Mouse (Mus musculus) ovary, postnatal 10 days (tissue): ENCODE measurements at regions not wholly inside any gene's neighbourhood (a gene's known extent, or its start where the extent isn't known, plus 50 kb on each side); places are given as distances from the start of the nearest gene placed in this dataset.

Source experiments
- DNase-seq: peaks from one replicate; pipeline ENCODE4 v3.0.0; 2022; ENCODE audit warnings: low spot score

DNA sequence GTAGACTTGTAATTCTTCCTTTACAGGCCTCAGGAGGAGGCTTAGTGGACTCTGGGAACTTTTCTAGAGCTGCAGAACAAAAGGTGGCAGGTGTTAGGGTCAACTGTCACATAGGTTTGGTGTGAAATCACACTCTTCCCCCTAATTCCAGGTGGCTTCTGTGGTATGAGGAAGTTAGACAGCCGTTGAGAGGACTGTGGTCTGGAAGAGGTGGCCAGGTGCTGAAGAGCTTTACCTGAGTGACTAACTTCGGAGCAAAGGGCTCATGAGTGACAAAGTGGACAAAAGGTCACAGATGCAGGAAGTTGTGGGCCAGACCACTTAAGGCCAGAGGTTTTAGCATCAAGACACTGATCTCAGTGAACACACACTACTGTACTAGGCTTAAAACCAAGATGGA lies 209.1 kb upstream of the Nr2f2 start:
- DNase-seq, result no peak

DNA sequence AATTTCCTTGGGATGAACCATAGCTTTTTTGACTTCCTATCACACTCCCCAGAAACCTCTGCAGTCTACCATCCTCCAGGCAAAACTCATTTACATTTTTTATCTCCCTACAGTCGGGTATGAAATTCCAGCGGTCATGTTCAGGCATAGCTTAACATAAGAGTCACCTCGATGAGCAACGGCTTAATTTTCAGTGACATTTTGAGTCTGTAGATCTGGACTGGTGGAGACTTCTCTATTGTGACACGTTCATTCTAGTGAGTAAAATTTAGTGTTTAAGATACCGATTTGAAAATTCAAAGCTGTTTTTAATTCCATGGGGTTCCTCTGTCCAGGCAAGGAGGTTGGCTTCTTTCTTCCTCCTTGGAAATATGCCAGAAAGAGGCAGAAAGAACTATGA lies 207.7 kb upstream of the Nr2f2 start:
- no peak for DNase-seq

DNA sequence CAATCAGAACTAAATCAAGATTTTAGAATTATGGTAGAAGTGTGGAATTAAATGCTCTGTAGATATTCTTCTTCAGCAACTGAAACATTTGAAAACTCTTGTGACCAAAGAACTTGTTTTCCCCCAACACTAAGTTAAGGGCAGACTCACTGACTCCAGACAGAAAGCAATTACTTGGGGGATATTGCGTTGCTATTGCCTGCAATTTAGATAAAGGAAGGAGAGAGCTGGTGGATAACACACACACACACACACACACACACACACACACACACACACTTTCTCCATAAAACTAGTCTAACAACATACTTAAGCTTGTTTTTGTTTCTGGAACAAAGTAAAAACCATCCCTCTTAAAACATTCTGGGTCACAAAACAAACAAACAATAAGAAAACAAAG lies 198.5 kb upstream of the Nr2f2 start:
- DNase-seq, result no peak

DNA sequence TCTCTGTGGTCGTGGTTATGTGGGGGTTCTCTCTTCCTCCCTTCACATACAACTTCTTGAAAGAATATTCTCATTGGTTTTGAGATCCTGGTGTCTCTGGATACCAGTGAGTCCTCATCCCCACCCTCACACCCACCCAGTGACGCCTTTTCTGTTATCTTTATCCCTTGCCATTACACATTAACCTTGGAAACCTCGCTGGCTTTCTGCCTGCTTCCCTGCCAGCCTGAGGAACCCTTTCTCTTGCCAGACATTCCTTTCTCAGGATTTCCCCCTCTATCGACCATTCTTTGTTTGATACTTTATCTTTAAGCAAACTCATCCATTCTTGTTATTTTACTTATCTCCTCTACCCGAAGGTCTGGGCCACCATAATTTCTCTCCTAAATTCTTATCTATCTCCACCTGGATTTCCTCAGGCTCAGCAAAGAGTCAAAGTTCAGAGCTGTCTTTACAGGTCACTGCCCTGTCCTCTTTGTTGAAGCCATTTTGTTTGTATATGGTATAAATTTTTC lies 182.5 kb upstream of the Nr2f2 start:
- no peak for DNase-seq

DNA sequence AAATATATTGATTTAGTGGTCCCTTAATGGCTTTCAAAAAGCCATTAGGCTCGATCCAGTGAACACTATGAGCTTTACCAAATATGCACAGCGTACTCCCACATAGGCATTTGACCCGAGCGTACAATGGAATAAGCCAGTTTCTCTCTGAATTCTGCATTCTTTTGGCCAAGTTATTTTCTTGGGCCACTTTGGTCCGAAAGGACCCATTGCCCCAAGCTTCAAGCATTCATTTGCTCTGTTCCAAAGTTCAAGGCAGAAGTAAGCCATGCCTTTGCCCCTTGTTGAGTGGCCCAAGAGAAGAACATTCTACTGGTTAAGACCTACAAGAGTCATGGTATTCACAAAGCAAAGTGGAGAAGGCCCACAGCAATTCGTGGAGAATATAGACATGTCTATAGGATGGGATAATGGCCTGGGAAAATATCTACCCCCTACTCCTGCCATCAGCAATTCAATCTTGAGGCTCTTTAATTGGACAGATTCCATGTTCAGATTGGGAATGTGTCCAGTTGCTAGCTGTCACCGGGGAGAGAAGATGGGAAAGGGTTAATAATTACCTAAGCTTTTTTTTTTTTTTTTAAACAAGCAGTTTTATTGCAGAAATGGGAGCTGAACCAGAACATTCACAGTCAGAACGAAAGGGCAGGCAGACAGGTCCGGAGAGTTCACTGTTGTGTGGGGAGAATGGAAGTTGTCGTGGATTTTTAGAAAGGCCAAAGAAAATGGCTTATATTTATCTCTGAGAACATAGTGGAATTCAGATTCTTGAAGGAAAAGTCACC lies 175.5 kb upstream of the Nr2f2 start:
- DNase-seq, result no peak

DNA sequence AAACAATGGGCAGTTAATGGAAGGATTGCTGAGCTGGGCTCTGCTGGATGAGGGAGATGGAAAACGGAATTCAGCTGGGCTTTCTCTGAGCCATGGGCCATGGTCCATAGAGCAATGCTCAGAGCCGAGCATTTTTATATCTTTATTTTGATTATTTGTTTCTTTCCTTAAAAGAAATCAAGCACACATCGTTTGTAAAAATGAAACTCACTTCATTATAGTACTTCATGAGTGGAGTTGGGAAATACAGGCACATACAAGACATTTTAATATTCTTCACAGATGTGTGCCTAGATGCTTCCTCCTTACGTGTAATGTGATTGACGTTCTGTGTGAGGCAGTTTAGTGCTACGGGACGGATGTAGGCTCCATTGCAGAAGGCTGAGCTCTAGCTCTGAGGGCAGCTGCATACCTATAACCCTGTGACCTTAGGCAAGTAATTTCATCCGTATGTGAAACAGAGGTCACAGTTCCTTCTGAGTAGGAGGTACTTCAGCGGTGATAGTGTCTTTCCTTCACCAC lies 172.6 kb upstream of the Nr2f2 start:
- DNase-seq, result no peak

DNA sequence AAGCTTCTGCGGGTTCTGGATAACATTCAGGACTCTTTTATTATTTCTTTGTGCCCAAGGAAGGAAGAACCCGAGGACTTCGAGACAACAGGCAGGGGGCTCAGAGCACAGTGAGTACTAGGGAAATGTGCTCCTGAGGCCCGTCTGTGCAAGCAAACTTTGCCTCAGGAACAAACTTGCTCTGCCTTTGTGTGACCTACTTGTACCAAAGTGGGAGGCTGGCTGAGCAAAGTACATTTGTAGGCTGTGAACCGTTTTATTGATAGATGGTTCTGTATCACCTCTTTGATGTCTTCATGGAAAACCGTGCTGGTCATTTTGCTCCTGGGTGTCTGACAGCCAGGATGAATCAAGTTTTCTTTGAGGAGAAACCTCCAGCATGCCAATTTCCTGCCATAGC lies 169.5 kb upstream of the Nr2f2 start:
- no peak for DNase-seq

DNA sequence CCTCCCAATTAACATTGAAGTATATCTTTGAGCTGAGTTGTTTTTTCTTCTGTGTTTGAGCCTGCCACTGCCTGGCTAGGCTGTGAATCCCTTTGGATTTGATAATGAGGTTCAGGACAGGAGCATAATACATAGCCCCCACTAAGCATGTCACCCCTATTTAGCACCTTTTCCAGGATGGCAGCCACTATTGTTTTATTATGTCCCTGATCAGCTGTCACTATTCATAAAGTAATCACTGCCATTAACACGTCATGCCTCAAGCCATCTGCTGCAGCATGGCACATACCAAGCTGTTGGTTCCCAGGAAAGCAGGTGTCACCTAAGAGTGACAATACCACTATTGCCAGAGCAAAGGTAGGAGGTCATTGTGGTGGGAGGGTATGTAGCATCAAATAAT lies 167.0 kb upstream of the Nr2f2 start:
- DNase-seq, result no peak

DNA sequence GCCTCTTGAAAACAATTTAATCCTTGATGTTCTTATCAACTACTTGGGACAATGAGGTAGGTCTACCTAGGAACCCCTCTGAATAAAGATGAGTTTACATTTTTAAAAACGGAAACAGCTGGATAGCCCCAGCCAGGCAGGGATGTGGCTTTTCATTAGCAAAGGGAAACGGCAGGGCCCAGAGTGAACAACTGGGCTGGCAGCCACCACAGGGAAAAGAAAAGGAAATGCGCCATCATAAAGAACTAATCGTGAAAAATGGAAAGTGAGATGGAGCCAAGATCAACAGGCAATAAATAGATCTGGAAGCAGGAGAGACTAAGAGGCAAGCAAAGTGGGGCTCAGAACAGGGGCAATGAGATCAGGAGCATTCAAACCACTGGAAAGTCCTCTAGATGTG lies 161.4 kb upstream of the Nr2f2 start:
- no peak for DNase-seq

DNA sequence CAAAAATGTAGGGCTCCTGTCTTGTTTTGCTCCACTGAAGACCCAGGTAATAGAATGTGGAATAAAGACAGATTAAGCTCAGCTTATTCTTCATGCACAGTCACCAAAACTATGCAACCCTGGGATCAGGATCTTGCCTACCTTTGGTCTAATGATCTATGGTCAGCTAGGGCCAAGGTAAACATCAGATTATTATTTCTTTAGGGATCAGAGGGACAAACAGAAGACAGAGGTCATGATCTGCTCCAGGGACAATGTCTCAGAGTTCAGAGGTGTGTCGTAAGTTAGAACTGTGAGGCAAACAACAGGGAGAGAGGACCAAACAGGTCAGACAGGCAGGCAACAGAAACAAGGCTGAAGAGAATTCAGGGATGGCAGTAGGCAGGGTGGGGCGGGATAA lies 158.8 kb upstream of the Nr2f2 start:
- no peak for DNase-seq

DNA sequence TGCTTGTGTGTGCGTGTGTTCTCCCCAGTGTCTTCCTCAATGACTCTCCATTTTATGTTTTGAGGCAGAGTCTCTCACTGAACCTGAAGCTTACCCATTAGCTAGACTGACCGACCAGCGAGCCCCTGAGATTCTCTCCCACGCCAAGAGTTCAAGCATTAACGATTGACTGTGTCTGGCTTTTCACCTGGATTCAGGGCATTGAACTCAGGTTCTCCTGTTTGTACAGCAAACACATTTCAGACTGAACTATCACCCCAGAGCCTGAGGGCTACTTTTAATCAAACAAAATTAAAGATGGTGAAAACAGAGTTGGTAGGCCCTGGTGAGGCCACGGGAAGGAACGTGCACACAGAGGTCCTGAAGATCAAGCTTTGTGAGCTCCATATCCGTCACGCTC lies 158.2 kb upstream of the Nr2f2 start:
- DNase-seq, result no peak

DNA sequence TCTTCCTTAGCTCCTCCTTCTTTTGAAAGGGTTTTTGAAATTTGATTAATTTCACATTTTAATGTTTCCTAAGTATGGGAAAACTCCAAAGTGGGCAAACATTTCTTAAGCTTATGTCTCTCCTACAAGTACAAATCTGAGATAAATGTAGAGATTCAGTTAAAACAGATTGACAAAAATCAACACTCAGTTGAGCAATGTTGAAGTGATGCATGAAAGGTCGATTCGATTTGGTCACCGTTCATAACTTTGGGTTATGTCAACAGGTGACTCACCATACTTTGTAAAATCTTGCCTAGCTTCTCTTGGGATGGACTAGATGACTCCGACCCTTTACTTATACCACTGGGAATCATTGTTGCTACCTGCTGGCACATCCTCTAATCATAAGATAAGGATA lies 157.7 kb upstream of the Nr2f2 start:
- no peak for DNase-seq

DNA sequence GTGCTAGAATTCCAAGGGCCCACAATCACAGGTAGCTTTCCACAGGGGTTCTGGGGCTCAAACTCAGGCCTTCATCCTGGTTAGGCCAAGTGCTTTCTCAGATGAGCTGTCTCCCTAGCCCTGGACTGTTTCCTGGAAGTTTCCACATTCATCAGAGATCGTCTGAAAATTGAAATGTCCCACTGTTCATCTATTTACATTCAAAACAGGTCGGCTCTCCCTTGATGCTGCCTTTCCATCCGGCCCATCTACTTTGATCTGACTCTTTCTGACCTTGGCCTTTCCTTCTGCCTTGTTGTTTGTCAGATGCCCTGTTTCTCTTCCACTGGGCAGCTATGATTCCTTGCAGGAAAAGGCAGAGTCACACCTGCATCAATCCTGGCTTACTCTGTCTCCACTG lies 150.2 kb upstream of the Nr2f2 start:
- no peak for DNase-seq

DNA sequence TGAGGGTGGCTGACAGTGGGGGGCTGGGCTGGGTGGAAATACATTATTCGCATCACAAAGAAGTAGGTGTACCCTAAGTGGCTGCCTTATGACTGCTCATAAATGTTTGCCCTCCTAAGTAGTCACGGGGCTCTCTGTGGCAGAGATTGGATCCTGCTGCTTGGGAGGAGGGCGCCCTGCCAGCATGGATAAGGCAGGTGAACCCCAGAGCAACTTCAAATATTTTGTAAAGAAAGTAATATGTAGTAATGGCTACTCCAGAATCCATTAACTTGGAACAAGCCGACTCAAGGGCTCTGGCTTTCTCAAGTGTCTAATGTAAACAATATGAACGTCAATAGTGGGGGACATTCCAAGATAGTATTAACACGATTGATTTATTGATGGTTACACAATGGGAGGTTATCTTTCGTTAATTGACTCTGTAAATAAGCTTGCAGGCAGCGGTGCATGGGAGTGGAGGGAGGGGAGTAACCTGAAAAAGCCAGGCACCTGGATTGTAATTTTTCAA lies 148.9 kb upstream of the Nr2f2 start:
- no peak for DNase-seq

DNA sequence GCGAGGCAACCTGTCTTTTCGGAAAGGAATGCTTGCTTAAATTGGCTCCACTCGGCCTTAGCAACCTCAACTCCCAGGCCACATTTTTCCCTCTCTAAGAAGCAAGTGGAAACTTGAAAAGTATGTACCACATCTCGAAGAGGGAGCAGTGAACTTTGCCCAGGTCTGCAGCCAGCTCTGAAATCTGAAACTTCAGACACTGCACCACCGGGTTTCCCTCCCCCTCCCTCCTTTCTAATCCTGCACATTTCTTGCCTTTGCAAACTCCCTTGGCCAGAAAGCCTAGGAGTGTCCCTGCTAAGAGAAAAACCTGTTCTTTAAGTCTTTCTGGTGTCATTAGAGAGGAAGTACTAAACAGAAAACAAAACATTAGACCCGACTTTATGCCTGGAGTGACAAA lies 148.1 kb upstream of the Nr2f2 start:
- no peak for DNase-seq

DNA sequence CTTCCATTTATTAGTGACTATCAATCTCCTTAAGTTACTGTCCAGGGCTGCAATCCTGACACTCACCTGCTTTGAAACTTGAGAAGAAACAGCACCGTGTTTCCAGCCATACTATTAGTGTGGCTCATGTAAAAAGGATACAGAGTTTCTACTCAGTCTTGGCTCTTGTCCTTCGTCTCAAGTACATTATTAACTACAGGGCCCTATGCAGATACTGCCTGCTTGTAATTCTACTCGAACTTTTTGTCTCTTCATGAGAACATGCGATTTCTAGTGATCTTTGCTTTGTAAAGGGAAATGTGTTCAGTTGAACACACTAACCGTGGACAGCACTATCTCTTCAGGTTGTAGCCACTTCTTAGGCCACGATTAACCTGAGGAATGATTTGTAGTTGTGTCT lies 145.8 kb upstream of the Nr2f2 start:
- DNase-seq, result no peak

DNA sequence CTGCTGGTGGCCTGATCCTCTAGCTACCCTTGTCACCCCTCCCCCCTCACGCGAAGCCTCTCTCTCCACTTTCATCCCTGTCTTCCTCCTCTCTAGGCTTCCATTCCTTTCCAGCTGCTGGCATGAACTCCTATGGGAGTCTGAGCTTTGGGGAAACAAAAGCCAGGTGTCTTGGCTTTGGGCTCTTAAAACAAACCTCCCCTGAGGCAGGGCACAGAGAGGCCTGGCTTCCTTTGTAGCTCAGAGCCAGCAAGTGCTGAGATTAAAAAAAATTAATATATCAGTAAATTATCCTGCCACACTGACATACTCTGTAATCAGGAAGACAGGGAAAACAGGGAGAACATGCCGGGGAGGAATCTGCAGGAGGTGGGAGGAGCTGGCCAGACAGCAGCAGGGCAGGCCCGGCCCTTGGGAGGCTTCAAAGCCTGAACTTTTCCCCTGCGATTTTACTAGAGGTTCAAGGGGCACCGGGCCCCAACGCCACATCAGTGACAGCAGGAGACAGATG lies 139.2 kb upstream of the Nr2f2 start:
- peak; percentile 24 for DNase-seq

DNA sequence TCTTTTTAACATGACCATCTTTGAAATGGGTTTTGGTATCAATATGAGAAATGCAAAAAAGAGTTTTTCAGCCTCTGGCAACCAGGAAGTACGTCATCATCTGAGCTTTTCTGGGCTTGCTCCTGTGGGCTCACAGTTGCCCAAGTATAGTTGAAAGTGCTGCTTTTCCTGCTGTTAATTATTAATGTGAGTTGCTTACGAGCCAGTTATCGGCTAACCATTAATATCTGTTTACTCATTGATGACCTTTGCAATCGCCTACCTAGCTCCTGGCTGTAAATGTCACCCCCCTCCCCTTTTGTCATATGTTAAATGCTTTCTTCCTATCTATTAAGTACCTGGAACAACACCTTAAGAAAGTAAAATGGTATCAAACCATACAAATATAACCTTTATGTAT lies 135.3 kb upstream of the Nr2f2 start:
- no peak for DNase-seq

DNA sequence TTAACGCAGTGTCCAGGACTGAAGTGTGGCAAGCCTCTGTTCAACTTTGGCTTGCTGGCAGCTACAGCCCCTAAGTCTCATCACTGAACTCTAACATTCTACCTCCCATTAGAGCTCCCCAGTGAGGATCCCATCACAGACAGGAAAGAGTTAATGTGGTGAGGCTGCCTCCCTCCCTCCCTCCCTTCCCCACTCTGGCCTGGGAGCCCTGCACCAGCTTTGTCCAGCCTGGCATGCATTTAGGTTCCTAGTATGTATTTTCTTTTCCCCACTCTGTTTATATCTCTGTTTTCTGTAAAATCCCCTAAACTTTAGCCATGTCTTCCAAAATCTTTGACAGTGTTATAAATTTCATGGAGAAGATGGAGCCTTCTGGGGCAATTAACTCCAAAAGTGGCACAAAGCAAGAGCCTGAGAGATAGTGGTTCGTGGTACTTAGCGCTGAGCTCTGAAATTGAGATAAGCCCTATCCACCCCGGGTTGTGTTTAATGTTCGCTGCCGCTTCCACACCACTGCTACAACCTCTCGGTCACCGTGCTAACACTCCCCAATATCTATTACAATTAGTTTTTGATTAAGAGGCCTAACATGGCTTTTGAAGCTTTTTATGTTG lies 130.1 kb upstream of the Nr2f2 start:
- no peak for DNase-seq

DNA sequence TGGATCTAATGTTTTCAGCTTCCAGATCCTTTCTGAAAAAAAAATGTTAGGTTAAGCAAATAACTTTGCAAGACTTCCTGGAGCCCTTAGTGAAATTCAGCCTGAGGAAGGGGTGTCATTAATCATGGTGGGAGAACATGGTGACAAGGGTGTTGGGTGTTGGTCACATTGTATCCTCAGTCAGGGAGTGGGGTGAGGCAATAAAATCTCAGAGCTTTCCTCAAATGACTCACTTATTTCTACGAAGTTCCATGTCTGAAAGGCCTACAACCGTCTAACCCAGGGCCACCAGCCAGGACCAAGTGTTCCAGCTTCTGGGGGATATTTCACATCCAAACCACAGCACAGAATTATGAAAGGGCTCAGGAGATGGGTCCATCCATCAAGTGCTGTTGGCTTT lies 117.7 kb upstream of the Nr2f2 start:
- DNase-seq, result no peak

DNA sequence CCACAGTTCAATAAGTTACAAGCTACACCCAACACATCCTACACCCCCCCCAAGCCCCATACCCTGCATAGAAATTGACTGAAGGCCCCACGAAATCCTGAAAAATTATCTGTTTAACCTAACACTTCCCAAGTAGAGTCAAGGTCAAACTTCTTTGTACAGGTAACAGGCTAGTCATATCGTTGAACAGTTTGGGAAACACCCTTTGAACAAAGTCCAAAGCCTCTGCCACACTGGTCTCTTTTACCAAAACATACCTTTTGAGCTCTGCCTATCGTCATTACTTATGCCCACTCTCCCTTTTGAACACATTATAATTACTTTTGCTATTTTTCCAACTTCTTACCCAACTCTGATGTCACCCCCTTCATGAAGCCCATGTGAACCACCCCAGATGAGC lies 117.0 kb upstream of the Nr2f2 start:
- no peak for DNase-seq

DNA sequence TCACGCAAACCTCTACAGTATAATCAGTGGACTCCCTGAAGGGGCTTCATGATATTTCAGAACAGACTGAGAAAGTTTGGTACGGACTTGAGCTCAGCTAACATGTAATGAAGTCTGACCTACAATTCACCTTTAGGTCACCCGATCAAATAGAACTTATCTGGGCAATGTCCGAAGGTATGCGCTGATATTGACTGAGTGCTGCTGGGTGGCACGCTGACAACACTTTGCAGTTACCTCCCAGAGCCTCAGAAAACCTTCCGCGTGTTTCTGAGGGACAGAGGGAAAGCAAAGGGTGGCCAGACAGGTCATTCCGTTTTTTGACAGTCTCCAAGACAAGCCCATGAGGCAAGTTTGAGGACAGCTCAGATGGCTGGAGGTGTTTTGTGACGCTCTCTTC lies 115.3 kb upstream of the Nr2f2 start:
- DNase-seq, result no peak

DNA sequence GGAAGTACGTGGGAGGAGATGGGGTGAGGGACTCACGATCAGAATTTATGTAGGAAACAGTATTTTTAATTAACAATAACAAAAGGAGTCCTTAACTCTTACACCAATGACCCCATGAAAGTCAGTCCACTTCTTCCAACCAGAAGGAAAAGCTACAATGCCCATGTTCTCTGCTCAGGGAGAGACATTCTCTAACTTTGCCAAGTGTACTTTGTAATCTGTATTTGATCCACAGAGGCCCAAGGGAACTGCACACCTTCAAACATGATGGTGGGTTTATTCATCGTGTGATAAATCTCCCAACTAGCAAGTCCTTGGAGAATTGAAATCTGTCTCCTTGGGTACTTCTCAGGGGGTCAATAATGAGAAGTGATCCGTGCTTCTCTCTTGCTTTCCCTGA lies 106.3 kb upstream of the Nr2f2 start:
- DNase-seq, result no peak
